In the genomic region with DNA sequence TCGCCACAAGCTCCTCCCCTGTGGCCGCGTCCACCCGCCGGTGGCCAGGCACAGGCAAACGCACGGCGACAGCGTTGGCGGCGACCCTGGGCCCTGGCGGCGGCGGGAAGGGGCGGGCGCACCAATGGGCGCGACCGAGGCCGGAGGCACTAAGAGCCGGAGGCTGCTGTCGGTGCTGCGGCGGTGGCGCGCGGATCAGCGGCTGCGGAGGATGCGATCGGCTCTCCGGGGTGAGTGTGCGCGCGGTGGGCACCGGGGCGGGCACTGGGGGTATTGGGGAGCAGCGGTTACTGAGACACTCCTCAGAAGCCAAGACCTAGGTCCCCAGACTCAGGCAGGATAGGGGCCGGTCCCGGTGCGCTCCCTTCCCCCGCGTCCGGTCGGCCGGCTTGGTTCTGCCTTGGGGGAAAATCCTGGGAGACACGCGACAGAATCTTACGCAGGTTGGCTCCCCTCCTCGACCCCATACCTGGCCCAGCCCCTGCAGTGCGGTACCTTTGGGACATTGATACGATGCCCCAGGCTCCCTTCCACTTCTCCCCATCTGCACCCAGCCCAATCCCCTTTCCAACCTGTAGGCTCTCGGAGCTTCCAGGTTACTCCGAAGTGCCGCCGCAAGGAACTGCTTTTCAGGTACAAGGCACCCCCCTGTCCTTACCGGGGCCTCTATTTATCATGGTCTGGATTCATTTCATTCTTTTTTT, we compare ENCODE assay signal across 8 mouse cellular contexts. TPM values are rescaled to one million over a fixed set of nuclear protein-coding genes. Genes with fewer than 3 reads are reported as not detected.
DNase-seq lines count a peak whose midpoint lies in the region; ATAC-seq and TF ChIP-seq lines count a peak whose summit lies in the region.

Gene Dnajc6 (plus strand): TSS at position 115 of the 704 bp plus-strand sequence.

- no peak for TF ChIP-seq CTCF in bone marrow macrophage, adult 2 months (IDR thresholded peaks at IDR 0.05; ENCODE audit: low read depth, low read length)
- no peak for TF ChIP-seq CTCF in olfactory bulb, adult 2 months (IDR thresholded peaks at IDR 0.05; ENCODE audit: insufficient read depth, low read depth, low read length)

- H3K9ac ChIP-seq in lung, embryonic 15.5 days, result no peak within 1 kb of the TSS
- H3K9ac ChIP-seq in forebrain, embryonic 15.5 days (replicated peaks), result peak within 1 kb of the TSS; percentile 61
- H3K9ac ChIP-seq in intestine, embryonic 15.5 days, result peak within 1 kb of the TSS; percentile 39; the same call in 1 of the 2 replicates
- H3K9ac ChIP-seq in liver, embryonic 12.5 days, result no peak within 1 kb of the TSS

- H3K36me3 ChIP-seq in lung, embryonic 15.5 days, result no peaks in the 10 kb centered on the region
- H3K36me3 ChIP-seq in forebrain, embryonic 15.5 days, result no peaks in the 10 kb centered on the region
- no peaks in the 10 kb centered on the region for H3K36me3 ChIP-seq in intestine, embryonic 15.5 days
- no peaks in the 10 kb centered on the region for H3K36me3 ChIP-seq in liver, embryonic 12.5 days

- H3K27ac ChIP-seq in lung, embryonic 15.5 days, result no peak within 1 kb of the TSS
- no peak within 1 kb of the TSS for H3K27ac ChIP-seq in bone marrow macrophage, adult 2 months (ENCODE audit: insufficient read depth, low read depth, low read length)
- H3K27ac ChIP-seq in forebrain, embryonic 15.5 days (replicated peaks), result no peak within 1 kb of the TSS
- no peak within 1 kb of the TSS for H3K27ac ChIP-seq in intestine, embryonic 15.5 days
- H3K27ac ChIP-seq in liver, embryonic 12.5 days, result no peak within 1 kb of the TSS
- H3K27ac ChIP-seq in olfactory bulb, adult 2 months (ENCODE audit: insufficient read depth, low read depth, low read length), result no peak within 1 kb of the TSS

- no peak for DNase-seq in lung, adult 18-20 months

- no peak for TF ChIP-seq POLR2A in bone marrow macrophage, adult 2 months (IDR thresholded peaks at IDR 0.05; ENCODE audit: borderline replicate concordance, low read depth, low read length)
- no peak for TF ChIP-seq POLR2A in olfactory bulb, adult 2 months (IDR thresholded peaks at IDR 0.05; ENCODE audit: insufficient read depth, low read depth, low read length)

- H3K9me3 ChIP-seq in lung, embryonic 15.5 days, result no peaks in the 10 kb centered on the region
- H3K9me3 ChIP-seq in forebrain, embryonic 15.5 days, result no peaks in the 10 kb centered on the region
- H3K9me3 ChIP-seq in intestine, embryonic 15.5 days, result no peaks in the 10 kb centered on the region
- H3K9me3 ChIP-seq in liver, embryonic 12.5 days (replicated peaks), result no peaks in the 10 kb centered on the region

- peak within 1 kb of the TSS; percentile 96 for H3K4me2 ChIP-seq in lung, embryonic 15.5 days
- H3K4me2 ChIP-seq in forebrain, embryonic 15.5 days (replicated peaks), result peak within 1 kb of the TSS; percentile 99
- peak within 1 kb of the TSS; percentile 98 for H3K4me2 ChIP-seq in intestine, embryonic 15.5 days (replicated peaks)
- peak within 1 kb of the TSS; percentile 68 for H3K4me2 ChIP-seq in liver, embryonic 12.5 days

- peaks cover 42% of the 10 kb centered on the region for H3K27me3 ChIP-seq in lung, embryonic 15.5 days
- peaks cover 26% of the 10 kb centered on the region for H3K27me3 ChIP-seq in forebrain, embryonic 15.5 days
- H3K27me3 ChIP-seq in intestine, embryonic 15.5 days (replicated peaks), result peaks cover 18% of the 10 kb centered on the region
- H3K27me3 ChIP-seq in liver, embryonic 12.5 days (replicated peaks), result peaks cover 57% of the 10 kb centered on the region

- H3K4me1 ChIP-seq in lung, embryonic 15.5 days, result peaks cover 16% of the 10 kb centered on the region
- H3K4me1 ChIP-seq in bone marrow macrophage, adult 2 months (ENCODE audit: control insufficient read depth, insufficient read depth, low read length), result no peaks in the 10 kb centered on the region
- peaks cover 11% of the 10 kb centered on the region for H3K4me1 ChIP-seq in forebrain, embryonic 15.5 days
- peaks cover 9% of the 10 kb centered on the region for H3K4me1 ChIP-seq in intestine, embryonic 15.5 days (replicated peaks)
- no peaks in the 10 kb centered on the region for H3K4me1 ChIP-seq in liver, embryonic 12.5 days
- peaks cover 13% of the 10 kb centered on the region for H3K4me1 ChIP-seq in olfactory bulb, adult 2 months (ENCODE audit: control insufficient read depth, insufficient read depth, low read length)

- WGBS in lung, embryonic 15.5 days, result under 1% methylated on average over 46 of the region's 57 CpGs
- WGBS in forebrain, embryonic 15.5 days, result under 1% methylated on average over 57 of the region's 57 CpGs
- WGBS in intestine, embryonic 15.5 days, result under 1% methylated on average over 57 of the region's 57 CpGs
- 2% methylated on average over 56 of the region's 57 CpGs for WGBS in liver, embryonic 12.5 days (ENCODE audit: insufficient replicate concordance)
- WGBS in olfactory bulb, adult 2 months, result under 1% methylated on average over 57 of the region's 57 CpGs

- peak; percentile 29; the same call in 1 of the 2 replicates for ATAC-seq in lung, embryonic 15.5 days (ENCODE audit: borderline replicate concordance, extremely low read depth, low FRiP score, low TSS enrichment)
- peak; percentile 76 for ATAC-seq in forebrain, embryonic 15.5 days (replicated peaks)
- ATAC-seq in intestine, embryonic 15.5 days, result peak; percentile 80
- peak; percentile 32; the same call in 1 of the 2 replicates for ATAC-seq in liver, embryonic 12.5 days
- ATAC-seq in erythroid progenitor cell, adult 5-6 weeks (replicated peaks; ENCODE audit: low FRiP score, poor library complexity, severe bottlenecking), result no peak

- peak within 1 kb of the TSS; percentile 53 for H3K4me3 ChIP-seq in lung, embryonic 15.5 days
- peak within 1 kb of the TSS; percentile 40 for H3K4me3 ChIP-seq in bone marrow macrophage, adult 2 months (ENCODE audit: insufficient read depth, low read length)
- H3K4me3 ChIP-seq in forebrain, embryonic 15.5 days, result peak within 1 kb of the TSS; percentile 70
- H3K4me3 ChIP-seq in intestine, embryonic 15.5 days (replicated peaks), result peak within 1 kb of the TSS; percentile 56
- peak within 1 kb of the TSS; percentile 44 for H3K4me3 ChIP-seq in liver, embryonic 12.5 days
- peak within 1 kb of the TSS; percentile 89 for H3K4me3 ChIP-seq in olfactory bulb, adult 2 months (ENCODE audit: insufficient read depth, low read depth, low read length)

RNA-seq across cellular contexts. Expression of gene Dnajc6, which starts in this region (rescaled TPM):
- polyA plus RNA-seq in lung, embryonic 15.5 days (2015; fragmentation: Nextera tagmentation; extraction: Ambion mirVana), result 0.60 and 0.98 TPM in 2 replicates
- not detected in 2 replicates for polyA plus RNA-seq in bone marrow macrophage, adult 2 months (2012; ENCODE audit: insufficient read depth, insufficient read length, missing spikeins)
- polyA plus RNA-seq in forebrain, embryonic 15.5 days (2015; fragmentation: Nextera tagmentation; extraction: Ambion mirVana), result 24.5 and 26.2 TPM in 2 replicates
- 1.7 and 1.9 TPM in 2 replicates for polyA plus RNA-seq in intestine, embryonic 15.5 days (2015; fragmentation: Nextera tagmentation; extraction: Ambion mirVana)
- 0.02 and 0.10 TPM in 2 replicates for polyA plus RNA-seq in liver, embryonic 12.5 days (2016; fragmentation: Nextera tagmentation; extraction: Ambion mirVana)
- polyA plus RNA-seq in olfactory bulb, adult 2 months (2012; ENCODE audit: insufficient read depth, insufficient read length, low replicate concordance, missing spikeins), result 89.3 TPM in 1 of 2 replicates, not detected in the other
- total RNA-seq in erythroid progenitor cell, adult 5-6 weeks (2015; ENCODE audit: low replicate concordance), result 2.9 and 3.4 TPM in 2 replicates
- 1.3 and 11.2 TPM in 2 replicates for total RNA-seq in erythroid progenitor cell, adult 5-6 weeks (2017; ENCODE audit: low replicate concordance)

Comparison
In these comparisons a context has a peak if more than half of its experiments do, and no peak if none do; other contexts are left out.
1. Peak in ATAC-seq, H3K4me3 ChIP-seq and H3K4me2 ChIP-seq in lung, embryonic 15.5 days; RNA of the gene not detected or under 1 TPM.
2. Peak in ATAC-seq, H3K4me3 ChIP-seq and H3K4me2 ChIP-seq in liver, embryonic 12.5 days; RNA of the gene not detected or under 1 TPM.
3. H3K9ac ChIP-seq: peak in forebrain, embryonic 15.5 days (single experiment) and intestine, embryonic 15.5 days (single experiment); none in lung, embryonic 15.5 days (single experiment) and liver, embryonic 12.5 days (single experiment).
4. Peak in every context shown above with its lines, with median percentiles within 50 percentile points of each other: H3K4me2 ChIP-seq and H3K4me3 ChIP-seq.